Mouse (Mus musculus): Measurements from ENCODE around the gene Ggnbp2.
A peak's percentile ranks its signal among the peaks of the same experiment; 100 is the strongest.

Gene Ggnbp2

DNA sequence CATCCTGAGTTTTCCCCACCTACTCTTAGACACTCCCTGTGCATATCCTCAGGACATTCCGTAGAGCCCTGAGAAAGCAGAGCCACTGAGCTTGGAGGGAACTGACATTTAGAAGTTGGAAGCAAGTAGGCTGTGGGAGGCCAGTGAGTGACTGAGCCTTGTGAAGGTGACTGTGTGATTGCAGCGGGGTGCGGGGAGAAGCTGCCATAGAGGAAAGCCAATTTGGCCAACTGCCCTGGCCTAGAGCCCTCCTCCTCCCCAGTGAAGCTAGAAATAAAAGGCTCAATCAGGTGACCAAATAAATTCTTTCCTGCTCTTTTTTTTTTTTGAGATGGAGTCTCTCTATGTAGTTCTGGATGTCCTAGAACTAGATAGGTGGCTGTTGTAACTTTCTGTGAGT lies 44.4 kb downstream of the Ggnbp2 start:
- no peak for DNase-seq (ENCODE audit: low read depth, low spot score)

DNA sequence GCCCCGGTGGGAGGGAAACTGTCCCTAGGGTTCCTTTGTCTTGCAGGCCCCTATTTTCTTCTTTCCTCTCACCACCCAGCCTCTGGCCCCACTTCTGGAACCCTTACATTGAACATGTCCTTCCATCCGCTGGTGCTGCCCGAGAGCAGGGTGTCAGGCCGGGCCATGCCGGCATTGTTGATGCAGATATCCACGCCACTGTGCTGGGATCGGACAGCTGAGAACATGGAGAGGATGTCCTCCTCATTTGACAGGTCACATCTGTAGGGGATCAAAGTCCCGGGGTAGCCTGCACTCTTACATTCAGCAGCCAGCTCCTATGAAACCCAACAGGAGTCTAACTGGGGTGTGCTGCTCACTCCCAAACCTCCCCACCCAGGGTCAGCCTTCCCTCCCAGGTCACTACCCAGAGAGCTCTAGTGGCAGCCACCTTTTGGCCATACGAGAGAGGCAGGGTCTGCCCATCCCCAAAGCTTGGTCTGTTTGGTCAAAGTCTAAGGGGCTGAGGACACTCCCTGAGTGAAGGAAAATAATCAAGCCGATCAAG lies 45.3 kb downstream of the Ggnbp2 start:
- no peak for DNase-seq (ENCODE audit: low read depth, low spot score)

DNA sequence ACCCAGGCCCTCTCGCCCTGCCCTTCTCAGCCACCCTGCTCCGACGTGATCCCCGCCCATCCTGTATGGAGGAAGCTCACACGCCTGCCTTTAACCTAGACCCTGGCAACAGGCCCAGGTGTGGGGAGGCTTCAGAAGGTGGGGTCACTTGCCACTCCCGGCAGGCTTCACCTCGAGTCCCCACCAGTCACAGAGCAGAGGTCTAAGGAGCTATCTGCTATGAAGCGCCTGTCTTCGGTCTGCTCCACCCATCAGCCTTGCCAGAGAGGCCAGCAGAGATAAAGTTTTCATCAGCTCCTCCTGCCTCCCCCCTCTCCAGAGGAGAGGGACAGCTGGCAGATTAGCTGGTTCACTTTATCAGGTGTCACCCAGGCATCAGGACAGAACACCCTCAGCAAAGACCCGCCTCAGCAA lies 47.1 kb downstream of the Ggnbp2 start:
- no peak for DNase-seq (ENCODE audit: low read depth, low spot score)

DNA sequence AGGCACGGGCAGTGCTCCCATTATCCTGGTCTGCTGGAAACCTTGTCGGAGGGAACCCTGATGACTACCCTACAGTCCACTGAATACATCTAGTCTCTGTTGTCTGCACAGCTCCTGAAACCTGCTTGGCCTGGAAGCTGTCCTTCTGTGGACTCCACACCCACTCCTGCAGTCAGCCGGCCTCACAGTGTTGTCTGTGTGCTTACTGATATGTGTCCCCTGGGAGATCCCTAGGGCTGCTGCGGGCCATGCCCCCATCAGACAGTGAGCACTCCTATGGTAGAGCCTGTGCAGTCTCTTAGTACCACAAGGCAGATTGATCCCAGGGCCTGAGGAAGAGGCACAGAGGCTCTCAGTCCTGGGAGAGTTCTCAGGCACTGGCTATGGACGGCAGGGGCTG lies 48.1 kb downstream of the Ggnbp2 start:
- DNase-seq (ENCODE audit: low read depth, low spot score): no peak

- DNase-seq (ENCODE audit: low read depth, low spot score): no peak
Observed at GRCm38 (mm10) chr11:84821131-84821770, 49.4 kb downstream of the Ggnbp2 start.

DNA sequence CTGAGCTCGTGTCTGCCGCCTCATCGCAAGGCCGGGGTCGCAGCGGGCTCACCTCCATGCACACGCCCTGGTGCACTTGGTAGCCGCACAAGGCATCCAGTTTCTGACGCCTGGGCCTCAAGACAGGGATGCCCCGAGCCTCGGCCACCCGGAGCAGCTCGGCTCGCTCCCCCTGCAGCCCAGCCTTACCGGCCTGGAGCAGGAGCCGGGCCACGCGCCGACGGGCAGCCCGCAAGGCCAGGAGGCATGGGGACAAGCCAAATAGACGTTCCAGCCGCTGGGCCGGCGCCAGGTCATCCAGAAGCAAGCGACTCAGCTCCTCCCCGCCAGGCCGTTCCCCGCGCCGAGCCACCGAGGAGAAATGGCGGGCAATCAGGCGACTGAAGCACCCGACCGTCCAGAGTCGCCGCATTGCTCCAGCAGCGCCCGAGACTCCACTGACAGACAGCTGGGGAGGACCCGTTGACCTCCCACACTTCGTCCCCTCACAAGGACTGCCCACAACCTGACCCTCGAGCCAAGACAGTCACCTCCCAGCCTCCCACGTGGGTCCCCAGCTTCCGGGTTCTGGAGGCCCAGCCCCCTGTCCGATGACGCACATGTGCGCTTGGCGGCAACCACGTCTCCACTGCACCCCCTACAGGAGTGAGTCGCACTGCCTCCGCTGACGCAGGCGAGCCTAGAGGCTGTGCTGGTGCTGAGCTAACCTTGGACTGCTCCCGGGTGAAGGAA lies 51.5 kb downstream of the Ggnbp2 start, which contains the start of gene Mrm1:
Gene Mrm1, minus strand, starts transcription at position 555 of the 732 bp plus-strand sequence.
- peak; percentile 97 for DNase-seq (ENCODE audit: low read depth, low spot score)

GRCm38 (mm10) chr11:84818085-84818960 lies 52.3 kb downstream of the Ggnbp2 start:
- peak; percentile 91 for DNase-seq (ENCODE audit: low read depth, low spot score)

DNA sequence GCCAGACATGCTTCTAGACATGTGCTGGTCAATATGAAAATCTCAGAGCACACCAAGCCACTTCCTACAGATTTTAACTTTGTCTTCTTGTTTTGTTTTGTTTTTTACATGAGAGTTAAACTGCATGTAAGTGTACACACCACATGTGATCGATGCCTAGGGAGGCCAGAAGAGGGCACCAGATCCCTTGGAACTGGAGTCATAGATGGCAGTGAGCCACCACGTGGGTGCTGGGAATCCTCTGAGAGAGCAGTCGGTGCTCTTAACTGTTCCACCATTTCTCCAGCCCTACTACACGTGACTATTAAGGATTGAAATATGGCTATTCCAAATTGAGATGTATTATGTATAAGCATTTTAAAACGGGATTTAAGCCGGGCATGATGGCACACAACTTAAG lies 53.3 kb downstream of the Ggnbp2 start:
- peak; percentile 87 for DNase-seq (ENCODE audit: low read depth, low spot score)

- DNase-seq (ENCODE audit: low read depth, low spot score): peak; percentile 85
Observed at GRCm38 (mm10) chr11:84813724-84814510, 56.7 kb downstream of the Ggnbp2 start.

- no peak for DNase-seq (ENCODE audit: low read depth, low spot score)
Observed at GRCm38 (mm10) chr11:84804373-84804772, 66.2 kb downstream of the Ggnbp2 start.

- DNase-seq (ENCODE audit: low read depth, low spot score): peak; percentile 86
Observed at GRCm38 (mm10) chr11:84797627-84798353, 72.8 kb downstream of the Ggnbp2 start.

- no peak for DNase-seq (ENCODE audit: low read depth, low spot score)
Observed at GRCm38 (mm10) chr11:84797026-84797425, 73.6 kb downstream of the Ggnbp2 start.

GRCm38 (mm10) chr11:84794496-84795113 lies 76.0 kb downstream of the Ggnbp2 start:
- peak; percentile 78 for DNase-seq (ENCODE audit: low read depth, low spot score)

DNA sequence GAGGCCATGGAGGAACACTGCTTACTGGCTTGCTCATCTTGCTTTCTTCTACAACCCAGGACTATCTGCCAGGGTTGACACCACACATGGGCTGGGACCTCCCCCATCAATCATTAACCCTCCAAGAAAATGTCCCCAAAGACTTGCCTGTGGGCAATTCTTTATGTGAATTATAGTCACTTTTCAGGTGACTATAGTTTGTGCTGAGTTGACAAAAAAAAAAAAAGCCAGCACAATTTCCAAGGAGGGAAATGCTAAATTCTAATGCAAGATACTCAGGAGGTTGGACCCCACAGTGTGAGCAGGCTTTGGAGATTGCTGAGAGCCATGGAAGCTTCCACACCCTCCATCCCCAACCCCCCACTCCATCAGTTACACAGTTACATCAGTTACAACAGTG lies 77.1 kb downstream of the Ggnbp2 start:
- DNase-seq (ENCODE audit: low read depth, low spot score): no peak

DNA sequence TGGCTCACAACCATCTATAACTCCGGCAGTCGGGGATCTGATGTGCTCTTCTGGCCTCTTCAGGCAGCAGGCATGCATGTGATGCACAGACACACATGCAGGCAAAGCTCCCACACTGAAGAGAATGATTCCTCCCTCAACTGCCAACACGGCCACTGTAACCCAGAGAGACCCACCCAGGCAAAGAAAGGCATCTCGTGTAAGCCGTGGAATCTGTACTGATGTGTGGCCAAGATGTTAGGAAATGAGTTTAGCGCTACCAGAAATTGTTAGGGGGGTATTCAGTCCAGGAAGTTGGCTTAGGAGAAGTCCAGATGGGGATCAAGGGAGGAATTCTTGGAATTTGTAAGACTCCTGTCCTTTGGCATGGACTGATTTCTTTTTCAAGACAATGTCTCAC lies 80.2 kb downstream of the Ggnbp2 start:
- DNase-seq (ENCODE audit: low read depth, low spot score): no peak

All from ZHBTc4 (cell line).